Mouse (Mus musculus) hindbrain, embryonic 10.5 days (tissue): ENCODE results near the gene Vmn1r217. TPM values are rescaled to one million over a fixed set of nuclear protein-coding genes. Genes with fewer than 3 reads are reported as not detected.
"Not testable (repeated sequence)": the region's sequence is repeated elsewhere in the genome, so short reads cannot be mapped to it uniquely, and the experiment has no call there.

Experiments used
- DNase-seq: peaks from one replicate; pipeline ENCODE4 v3.0.0-alpha.2; 2017; ENCODE audit warnings: low spot score
- H3K27ac ChIP-seq: fragments of 300-500 bp; sonication (generic); 2 replicates; pipeline ENCODE4 v1.5.1; 2016; ENCODE audit warnings: mild to moderate bottlenecking, moderate library complexity
- H3K27me3 ChIP-seq: fragments of 300-500 bp; sonication (generic); 2 replicates; pipeline ENCODE4 v1.6.1; 2016; ENCODE audit warnings: mild to moderate bottlenecking; ENCODE audit not compliant: poor library complexity, insufficient read depth, severe bottlenecking
- H3K36me3 ChIP-seq: fragments of 300-500 bp; sonication (generic); 2 replicates; pipeline ENCODE4 v1.6.1; 2016; ENCODE audit warnings: mild to moderate bottlenecking, moderate library complexity
- H3K4me1 ChIP-seq: fragments of 300-500 bp; sonication (generic); replicated peaks from 2 replicates; pipeline ENCODE4 v1.6.1; 2016; ENCODE audit warnings: mild to moderate bottlenecking
- H3K4me3 ChIP-seq: fragments of 300-500 bp; sonication (generic); 2 replicates; pipeline ENCODE4 v1.5.1; 2016; ENCODE audit warnings: mild to moderate bottlenecking, moderate library complexity
- H3K9me3 ChIP-seq: fragments of 300-500 bp; sonication (generic); 2 replicates; pipeline ENCODE4 v1.6.1; 2016; ENCODE audit warnings: mild to moderate bottlenecking, moderate library complexity
- WGBS: fragments of 180-500 bp; shearing (Covaris S2); methylation state at CpG from one replicate; pipeline ENCODE4 v1.1.7; 2016; 5-methylcytosine and 5-hydroxymethylcytosine counted together
- polyA plus RNA-seq: library from polyadenylated mRNA; unstranded; fragments of >200 nt; fragmentation: Nextera tagmentation; extraction: Ambion mirVana; gene quantifications from 2 replicates; pipeline ENCODE4 v1.2.1, GENCODE M21; 2016

Gene Vmn1r217
- not detected in 2 replicates for polyA plus RNA-seq

DNA sequence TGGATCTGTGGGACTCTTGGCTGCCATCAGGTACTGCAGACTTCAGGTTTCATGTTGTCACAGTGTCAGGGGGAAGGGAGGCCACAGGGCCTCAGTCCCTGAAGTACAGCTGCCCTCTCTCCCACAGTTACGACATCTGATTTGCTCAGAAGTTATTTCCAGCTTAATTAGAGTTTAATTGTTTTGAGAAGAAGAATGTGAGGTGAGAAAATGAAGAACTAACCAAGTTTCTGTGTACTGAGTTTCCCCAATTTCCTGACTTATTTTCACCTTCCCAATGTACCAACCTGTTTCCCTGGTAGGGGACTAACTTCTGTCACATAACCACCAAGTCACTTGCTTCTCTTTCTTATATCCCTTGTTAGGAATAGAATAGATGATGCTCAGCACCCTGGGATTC, at the start of gene Vmn1r217:
Gene Vmn1r217, minus strand, starts transcription at position 101 of the 400 bp plus-strand sequence.
- not testable (repeated sequence) for H3K27ac ChIP-seq, H3K9me3 ChIP-seq, DNase-seq, H3K36me3 ChIP-seq, H3K4me1 ChIP-seq, H3K4me3 ChIP-seq, H3K27me3 ChIP-seq
- 86% methylated on average over 1 of the region's 1 CpGs for WGBS

DNA sequence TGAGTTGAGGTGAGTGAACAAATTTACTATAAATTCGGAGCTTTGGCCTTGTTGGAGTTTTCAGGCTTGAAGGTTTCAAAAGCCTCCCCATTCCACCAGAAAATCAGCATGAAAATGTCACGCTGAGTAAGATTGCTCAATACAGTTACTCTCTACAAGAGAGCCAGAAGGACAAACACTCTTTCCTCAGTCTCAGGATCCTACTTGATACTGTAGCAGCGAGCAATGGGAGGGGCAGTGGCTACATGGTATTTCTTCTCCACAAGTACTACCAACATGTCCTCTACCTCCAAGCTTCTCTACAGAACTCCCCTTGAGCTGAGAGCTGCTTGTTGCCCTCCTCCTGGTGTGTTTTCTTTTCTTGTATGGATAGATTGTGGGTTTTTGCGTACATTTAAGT, 48.4 kb upstream of the Vmn1r217 start:
- WGBS, result 86% methylated on average over 4 of the region's 4 CpGs
- not testable (repeated sequence) for H3K4me3 ChIP-seq, H3K9me3 ChIP-seq, H3K4me1 ChIP-seq, H3K27me3 ChIP-seq, DNase-seq, H3K36me3 ChIP-seq, H3K27ac ChIP-seq

DNA sequence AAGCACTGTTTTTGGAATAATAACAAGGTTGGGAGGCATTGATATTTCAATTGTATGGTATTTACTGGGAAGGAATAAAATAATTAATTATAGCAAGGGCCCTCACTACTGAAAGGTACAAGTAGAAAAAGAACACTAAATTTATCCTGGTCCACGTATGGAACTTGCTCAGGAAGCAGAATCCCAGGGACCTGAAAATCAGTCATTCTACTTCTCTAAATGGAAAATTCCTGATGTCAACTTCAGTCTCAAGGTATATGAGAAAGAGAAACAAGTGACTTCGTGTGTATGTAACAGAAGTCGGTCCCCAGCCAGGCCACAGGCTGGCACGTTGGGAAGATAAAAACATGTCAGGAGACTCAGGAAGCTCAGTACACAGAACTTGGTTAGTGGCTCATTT, 41.0 kb upstream of the Vmn1r217 start, which contains the start of gene Vmn1r219:
Gene Vmn1r219, plus strand, starts transcription at position 301 of the 400 bp plus-strand sequence.
- WGBS, result 83% methylated on average over 4 of the region's 4 CpGs
- no peak within 1 kb of the TSS for H3K4me3 ChIP-seq
- no peaks in the 10 kb centered on the region for H3K9me3 ChIP-seq
- no peaks in the 10 kb centered on the region for H3K27me3 ChIP-seq
- H3K36me3 ChIP-seq, result no peaks in the 10 kb centered on the region
- no peak within 1 kb of the TSS for H3K27ac ChIP-seq
- H3K4me1 ChIP-seq, result peaks cover 7% of the 10 kb centered on the region
- no peak for DNase-seq

DNA sequence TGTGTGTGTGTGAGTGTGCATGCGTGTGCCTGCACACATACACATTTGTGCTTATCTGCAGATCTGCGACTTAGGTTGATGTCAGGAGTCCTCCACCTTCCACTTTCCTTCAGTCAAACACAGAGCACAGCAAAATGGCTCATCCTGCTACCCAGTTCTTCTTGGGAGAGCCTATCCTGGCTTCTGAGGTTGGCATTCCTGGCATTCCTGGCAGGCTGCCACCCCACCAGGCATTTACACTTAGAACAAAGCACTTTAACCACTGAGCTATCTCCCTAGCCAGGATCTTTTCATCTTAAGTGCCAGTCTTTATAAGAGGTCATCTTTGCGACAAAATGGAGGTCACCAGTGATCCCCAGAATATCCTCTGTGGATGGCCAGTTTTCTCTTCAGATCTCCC, 39.8 kb upstream of the Vmn1r217 start:
- no peak for DNase-seq
- Histone ChIP-seq H3K4me3 (no peak overlapping the region), H3K9me3 (no peaks in the 10 kb centered on the region), H3K27me3 (no peaks in the 10 kb centered on the region), H3K27ac (no peak overlapping the region), H3K4me1 (peaks cover 7% of the 10 kb centered on the region), H3K36me3 (no peaks in the 10 kb centered on the region)
- 76% methylated on average over 3 of the region's 3 CpGs for WGBS

DNA sequence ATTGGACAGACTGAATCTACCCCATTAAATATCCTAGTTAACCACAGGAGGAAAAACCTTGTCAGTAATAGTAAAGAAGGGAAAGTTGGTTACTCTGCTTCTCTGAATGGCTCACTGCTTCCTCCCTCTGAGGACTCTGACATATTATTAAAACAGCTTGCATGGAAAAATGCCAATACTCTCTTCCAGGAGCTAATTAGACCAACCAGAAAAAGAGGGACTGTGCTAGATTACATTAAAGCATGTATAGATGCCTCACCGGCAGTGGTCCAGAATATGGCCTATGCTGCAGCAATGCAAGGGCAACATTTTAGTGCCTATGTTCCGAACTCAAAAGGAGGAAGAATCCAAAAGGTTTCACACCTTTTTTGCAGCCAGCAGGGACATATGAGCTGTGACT, 20.9 kb upstream of the Vmn1r217 start:
- DNase-seq, result no peak
- no peaks in the 10 kb centered on the region for H3K9me3 ChIP-seq
- no peaks in the 10 kb centered on the region for H3K27me3 ChIP-seq
- no peak overlapping the region for H3K27ac ChIP-seq
- no peak overlapping the region for H3K4me3 ChIP-seq
- WGBS, result 94% methylated on average over 2 of the region's 2 CpGs
- no peaks in the 10 kb centered on the region for H3K36me3 ChIP-seq
- no peaks in the 10 kb centered on the region for H3K4me1 ChIP-seq

DNA sequence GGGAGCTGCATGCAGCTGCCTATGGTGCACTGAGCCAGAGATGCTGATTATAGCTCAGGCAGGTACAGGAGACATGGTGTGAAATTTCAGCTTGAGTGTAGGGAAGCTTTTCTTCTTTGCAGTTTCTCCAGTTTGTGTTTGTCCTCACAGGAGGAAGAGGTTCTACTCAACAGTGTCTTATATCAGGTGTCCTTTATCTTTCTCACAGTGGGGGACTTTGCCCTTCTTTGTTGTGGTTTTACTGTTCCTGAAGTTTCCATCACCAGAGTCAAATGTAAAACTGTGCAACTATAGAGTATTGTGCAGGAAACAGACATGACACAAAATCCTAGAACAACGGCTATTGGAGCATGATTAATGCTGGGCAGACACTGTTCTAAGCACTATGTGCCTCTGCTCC, 15.5 kb upstream of the Vmn1r217 start:
- H3K4me3 ChIP-seq, result no peak overlapping the region
- no peak for DNase-seq
- 73% methylated on average over 1 of the region's 1 CpGs for WGBS
- H3K4me1 ChIP-seq, result no peaks in the 10 kb centered on the region
- H3K36me3 ChIP-seq, result no peaks in the 10 kb centered on the region
- no peaks in the 10 kb centered on the region for H3K27me3 ChIP-seq
- no peaks in the 10 kb centered on the region for H3K9me3 ChIP-seq
- no peak overlapping the region for H3K27ac ChIP-seq

DNA sequence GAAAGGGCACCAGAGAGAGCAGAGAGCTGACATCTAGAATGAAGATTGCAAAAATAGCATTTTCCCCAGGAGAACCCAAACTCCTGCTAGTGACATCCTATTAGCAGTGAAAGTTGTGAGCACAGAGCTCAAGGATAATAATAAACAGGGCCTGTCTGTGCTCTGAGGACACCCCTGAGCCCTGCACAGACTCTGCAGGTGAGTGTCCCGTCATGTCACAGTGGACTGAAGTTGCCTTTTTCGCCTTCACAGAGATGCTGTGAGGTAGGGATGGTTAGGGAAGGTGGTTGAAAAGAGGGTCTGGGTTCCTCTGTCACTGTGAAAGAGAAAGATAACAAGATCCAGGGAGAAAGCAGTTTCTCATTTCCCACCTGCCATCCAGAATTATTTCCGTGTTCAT, 15.1 kb upstream of the Vmn1r217 start, which contains the start of gene Vmn1r218:
Gene Vmn1r218, plus strand, starts transcription at position 57 of the 400 bp plus-strand sequence.
- no peaks in the 10 kb centered on the region for H3K27me3 ChIP-seq
- DNase-seq, result no peak
- no peak within 1 kb of the TSS for H3K27ac ChIP-seq
- 73% methylated on average over 3 of the region's 3 CpGs for WGBS
- H3K36me3 ChIP-seq, result no peaks in the 10 kb centered on the region
- no peaks in the 10 kb centered on the region for H3K4me1 ChIP-seq
- H3K9me3 ChIP-seq, result no peaks in the 10 kb centered on the region
- no peak within 1 kb of the TSS for H3K4me3 ChIP-seq

DNA sequence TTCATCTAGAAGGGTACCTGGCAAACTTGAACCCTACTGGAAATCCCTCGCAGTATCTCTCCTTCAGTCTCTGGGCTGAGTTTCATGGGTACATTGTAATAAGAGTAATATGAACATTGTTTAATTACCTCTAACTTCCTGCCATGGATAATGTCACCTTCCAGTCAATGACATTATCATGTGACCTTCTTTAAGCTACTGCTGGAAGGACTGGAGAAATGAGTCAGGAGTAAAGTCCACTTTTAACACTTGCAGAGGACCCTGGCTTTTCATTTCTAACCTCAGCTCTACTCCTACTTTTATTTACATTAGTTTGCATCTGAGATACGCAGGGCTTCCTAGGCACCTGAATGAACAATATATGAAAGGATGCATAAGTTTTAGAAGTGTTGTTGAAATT, 2.6 kb upstream of the Vmn1r217 start:
- H3K4me1 ChIP-seq, result no peaks in the 10 kb centered on the region
- no peak overlapping the region for H3K4me3 ChIP-seq
- WGBS, result 88% methylated on average over 2 of the region's 2 CpGs
- H3K27me3 ChIP-seq, result no peaks in the 10 kb centered on the region
- no peaks in the 10 kb centered on the region for H3K9me3 ChIP-seq
- no peak overlapping the region for H3K27ac ChIP-seq
- no peak for DNase-seq
- H3K36me3 ChIP-seq, result no peaks in the 10 kb centered on the region

DNA sequence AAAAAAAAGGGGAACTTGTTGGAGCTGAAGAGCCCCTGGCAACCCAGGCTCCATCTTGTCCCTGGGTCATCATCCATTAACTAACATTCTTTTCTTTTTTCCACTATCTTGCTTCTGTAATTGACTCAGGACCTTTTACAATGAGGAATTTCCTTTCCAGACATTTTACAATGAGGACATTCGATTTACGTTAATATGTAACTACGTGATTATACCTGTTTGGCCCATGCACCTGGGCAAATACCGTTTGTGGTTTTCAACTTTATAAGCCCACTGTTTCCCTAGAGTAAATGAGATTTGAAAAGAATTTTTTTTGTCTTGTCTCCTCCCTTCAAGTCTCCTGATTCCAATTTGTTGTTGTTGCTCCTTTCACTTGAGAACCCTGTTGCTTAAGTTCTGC, 23.6 kb downstream of the Vmn1r217 start:
- Histone ChIP-seq H3K4me1 (no peaks in the 10 kb centered on the region), H3K9me3 (no peaks in the 10 kb centered on the region), H3K4me3 (no peak overlapping the region), H3K36me3 (no peaks in the 10 kb centered on the region), H3K27ac (no peak overlapping the region), H3K27me3 (no peaks in the 10 kb centered on the region)
- WGBS, result 92% methylated on average over 4 of the region's 4 CpGs
- DNase-seq, result no peak

DNA sequence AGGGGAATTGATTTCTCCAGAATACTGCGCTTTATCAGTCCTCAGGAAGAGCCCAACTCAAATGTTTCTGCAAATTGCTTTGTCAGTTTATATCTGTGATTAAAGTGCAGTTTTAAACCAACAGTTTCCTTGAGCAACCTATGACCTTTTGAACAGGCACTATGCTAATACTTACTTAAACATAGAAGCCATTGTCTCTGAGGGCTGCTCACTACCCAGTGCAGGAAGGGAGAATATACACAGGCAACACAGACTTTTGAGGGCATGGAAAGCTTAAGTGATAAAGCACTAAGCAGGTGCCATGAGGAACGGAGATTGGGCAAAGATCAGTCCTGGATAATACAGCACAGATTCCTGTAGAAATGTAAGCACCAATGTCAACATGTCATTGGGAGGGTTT, 48.7 kb downstream of the Vmn1r217 start:
- no peak for DNase-seq
- H3K4me1 ChIP-seq, result no peaks in the 10 kb centered on the region
- no peak overlapping the region for H3K4me3 ChIP-seq
- H3K27me3 ChIP-seq, result no peaks in the 10 kb centered on the region
- no peaks in the 10 kb centered on the region for H3K36me3 ChIP-seq
- no peaks in the 10 kb centered on the region for H3K9me3 ChIP-seq
- H3K27ac ChIP-seq, result no peak overlapping the region
- 87% methylated on average over 2 of the region's 2 CpGs for WGBS

DNA sequence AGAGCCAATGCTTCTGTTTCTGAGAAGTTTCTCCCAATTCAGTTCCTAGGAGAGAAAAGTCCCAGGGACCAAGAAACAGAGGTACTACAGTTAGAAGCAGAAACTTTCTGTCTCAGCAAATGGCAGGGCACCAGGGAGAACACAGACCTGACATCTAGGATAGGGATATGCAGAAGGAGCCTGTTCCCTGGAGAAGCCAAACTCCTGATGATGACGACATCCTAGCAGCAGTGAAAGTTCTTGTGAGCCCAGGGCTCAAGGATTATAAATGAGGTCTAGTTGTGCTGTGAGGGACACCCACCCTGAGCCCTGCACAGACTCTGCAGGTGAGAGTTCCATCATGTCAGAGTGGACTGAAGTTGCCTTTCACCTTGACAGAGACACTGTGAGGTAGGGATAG, 50.3 kb downstream of the Vmn1r217 start, which contains the start of gene Vmn1r215:
Gene Vmn1r215, plus strand, starts transcription at position 301 of the 400 bp plus-strand sequence.
- Histone ChIP-seq H3K4me3 (no peak within 1 kb of the TSS), H3K27ac (no peak within 1 kb of the TSS), H3K9me3 (no peaks in the 10 kb centered on the region), H3K4me1 (no peaks in the 10 kb centered on the region), H3K27me3 (no peaks in the 10 kb centered on the region), H3K36me3 (no peaks in the 10 kb centered on the region)
- WGBS, result 61% methylated on average over 1 of the region's 1 CpGs
- DNase-seq, result no peak

DNA sequence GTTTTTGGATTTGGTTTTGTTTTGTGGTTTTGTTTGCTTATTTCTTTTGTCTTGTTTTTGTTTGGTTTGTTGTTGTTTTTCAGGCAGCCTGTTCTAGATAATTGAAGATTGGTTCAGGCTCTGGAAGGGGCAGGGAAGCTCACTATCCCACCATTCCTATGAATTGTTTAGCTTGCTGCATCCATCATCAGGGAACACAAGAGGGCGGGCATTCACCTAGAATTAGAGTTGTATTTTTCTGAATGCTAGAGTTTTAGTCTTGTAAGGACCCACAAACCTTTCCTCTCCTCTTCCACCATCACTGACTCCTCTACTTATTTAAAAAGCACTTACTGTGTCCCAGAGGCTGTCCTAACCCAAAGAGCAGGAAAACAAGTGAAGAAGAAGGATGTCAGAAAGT, 60.2 kb downstream of the Vmn1r217 start:
- Histone ChIP-seq H3K36me3 (no peaks in the 10 kb centered on the region), H3K4me3 (no peak overlapping the region), H3K27ac (no peak overlapping the region), H3K9me3 (no peaks in the 10 kb centered on the region), H3K4me1 (no peaks in the 10 kb centered on the region), H3K27me3 (no peaks in the 10 kb centered on the region)
- 47% methylated on average over 1 of the region's 1 CpGs for WGBS
- DNase-seq, result no peak
